Mouse (Mus musculus): ENCODE results near the gene Ccdc183. TPM values are rescaled to one million over a fixed set of nuclear protein-coding genes. Genes with fewer than 3 reads are reported as not detected.

Ccdc183 gene
- total and polyA plus RNA-seq, 3 experiments = not detected

DNA sequence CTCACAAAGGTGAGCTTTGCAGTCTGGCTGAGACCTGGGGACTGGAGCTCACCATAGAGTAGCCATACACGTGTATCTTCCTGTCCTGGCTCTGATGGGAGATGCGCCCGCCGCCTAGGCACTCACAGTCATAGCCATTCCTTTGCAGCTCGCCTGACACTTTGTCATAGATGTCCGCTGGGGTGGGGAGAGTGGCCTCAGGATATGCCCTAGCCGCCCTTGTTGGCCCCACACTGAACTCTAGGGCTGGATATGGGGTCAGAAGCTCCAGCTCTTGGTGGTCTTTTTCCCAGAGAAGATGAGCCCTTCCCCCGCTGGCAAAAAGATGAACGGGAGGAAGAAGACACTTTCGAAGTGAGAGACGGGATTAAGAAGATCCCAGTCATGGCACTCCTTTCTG, 43.3 kb downstream of the Ccdc183 start:
- Histone ChIP-seq H3K4me1 (ENCODE audit: control insufficient read depth, insufficient read depth, low read length) (peaks cover 1% of the 10 kb centered on the region), H3K4me3 (peak overlapping the region; percentile 88), H3K27me3 (ENCODE audit: control insufficient read depth, insufficient read depth, low read length) (peaks cover 19% of the 10 kb centered on the region), H3K9ac (ENCODE audit: low read depth, low read length) (peak overlapping the region; percentile 88), H3K27ac (peak overlapping the region; percentile 98), H3K36me3 (ENCODE audit: control insufficient read depth, insufficient read depth, low read length) (no peaks in the 10 kb centered on the region), H3K79me2 (replicated peaks; ENCODE audit: control insufficient read depth, insufficient read depth, low read length) (no peaks in the 10 kb centered on the region)
- 11% methylated on average over 11 of the region's 11 CpGs for WGBS
- TF ChIP-seq POLR2A (IDR thresholded peaks at IDR 0.05; ENCODE audit: insufficient read depth, low read depth, low read length) (no peak), EP300 (IDR thresholded peaks at IDR 0.05; ENCODE audit: insufficient read depth, low read depth, low read length) (no peak), CTCF (IDR thresholded peaks at IDR 0.05) (no peak)
- DNase-seq = peak in 1 of 2 experiments; percentile 31
- intact Hi-C loops (cut with DNase I) = no loop called here

DNA sequence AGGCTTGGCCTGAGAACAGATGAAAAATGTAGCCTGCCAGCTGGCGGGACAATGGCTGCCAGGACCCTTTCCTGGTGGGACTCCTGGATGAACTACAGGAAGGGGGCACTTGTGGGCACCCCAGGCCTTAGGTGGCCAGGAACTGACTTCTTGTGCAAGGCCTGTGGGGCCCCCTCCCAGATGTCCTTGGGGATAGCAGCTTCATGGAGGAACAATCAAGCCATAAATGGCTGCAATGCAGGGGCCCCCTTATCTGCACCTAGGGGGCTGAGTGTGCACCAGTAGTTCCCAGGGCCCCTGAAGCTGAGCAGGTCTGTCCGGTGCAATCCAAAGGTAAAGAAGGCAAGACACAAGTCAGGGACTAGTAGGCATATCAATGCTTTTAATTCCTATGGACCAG, 44.4 kb downstream of the Ccdc183 start:
- Histone ChIP-seq H3K4me3 (no peak overlapping the region), H3K79me2 (replicated peaks; ENCODE audit: control insufficient read depth, insufficient read depth, low read length) (no peaks in the 10 kb centered on the region), H3K27me3 (ENCODE audit: control insufficient read depth, insufficient read depth, low read length) (peaks cover 10% of the 10 kb centered on the region), H3K36me3 (ENCODE audit: control insufficient read depth, insufficient read depth, low read length) (no peaks in the 10 kb centered on the region), H3K9ac (ENCODE audit: low read depth, low read length) (no peak overlapping the region), H3K4me1 (ENCODE audit: control insufficient read depth, insufficient read depth, low read length) (peaks cover 1% of the 10 kb centered on the region), H3K27ac (no peak overlapping the region)
- intact Hi-C loops (cut with DNase I) = no loop called here
- WGBS = 84% methylated on average over 2 of the region's 2 CpGs
- DNase-seq = peak in 1 of 2 experiments; percentile 15
- TF ChIP-seq EP300 (IDR thresholded peaks at IDR 0.05; ENCODE audit: insufficient read depth, low read depth, low read length) (no peak), POLR2A (IDR thresholded peaks at IDR 0.05; ENCODE audit: insufficient read depth, low read depth, low read length) (no peak), CTCF (IDR thresholded peaks at IDR 0.05) (no peak)

DNA sequence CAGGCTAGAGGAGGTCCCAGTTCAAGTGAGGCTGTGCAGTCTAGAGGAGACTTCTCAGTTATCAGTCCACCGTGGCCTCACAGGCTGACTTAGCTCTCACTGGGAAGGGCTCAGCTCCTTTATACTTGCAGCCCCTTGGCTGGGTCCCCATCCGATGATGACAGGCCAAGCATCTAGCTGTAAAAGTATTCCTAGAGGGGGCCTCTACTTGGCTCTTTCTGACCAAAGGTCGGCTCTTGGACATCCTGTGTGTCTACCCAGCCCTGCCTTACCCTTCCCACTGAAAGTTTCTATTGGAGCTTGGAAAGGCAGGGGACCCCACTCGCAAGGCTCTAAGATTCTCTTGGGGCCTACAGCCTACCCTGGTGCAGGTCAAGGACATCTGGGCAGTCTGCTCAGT, 46.3 kb downstream of the Ccdc183 start:
- no peak overlapping the region for H3K9ac ChIP-seq (ENCODE audit: low read depth, low read length)
- H3K4me1 ChIP-seq (ENCODE audit: control insufficient read depth, insufficient read depth, low read length) = peaks cover 1% of the 10 kb centered on the region
- no peaks in the 10 kb centered on the region for H3K27me3 ChIP-seq (ENCODE audit: control insufficient read depth, insufficient read depth, low read length)
- peak in 1 of 2 experiments; percentile 14 for DNase-seq
- no peak overlapping the region for H3K27ac ChIP-seq
- H3K36me3 ChIP-seq (ENCODE audit: control insufficient read depth, insufficient read depth, low read length) = no peaks in the 10 kb centered on the region
- no peak for TF ChIP-seq POLR2A (IDR thresholded peaks at IDR 0.05; ENCODE audit: insufficient read depth, low read depth, low read length)
- no peak for TF ChIP-seq CTCF (IDR thresholded peaks at IDR 0.05)
- TF ChIP-seq EP300 (IDR thresholded peaks at IDR 0.05; ENCODE audit: insufficient read depth, low read depth, low read length) = no peak
- intact Hi-C loops (cut with DNase I) = no loop called here
- WGBS = 72% methylated on average over 4 of the region's 4 CpGs
- no peaks in the 10 kb centered on the region for H3K79me2 ChIP-seq (replicated peaks; ENCODE audit: control insufficient read depth, insufficient read depth, low read length)
- H3K4me3 ChIP-seq = no peak overlapping the region

DNA sequence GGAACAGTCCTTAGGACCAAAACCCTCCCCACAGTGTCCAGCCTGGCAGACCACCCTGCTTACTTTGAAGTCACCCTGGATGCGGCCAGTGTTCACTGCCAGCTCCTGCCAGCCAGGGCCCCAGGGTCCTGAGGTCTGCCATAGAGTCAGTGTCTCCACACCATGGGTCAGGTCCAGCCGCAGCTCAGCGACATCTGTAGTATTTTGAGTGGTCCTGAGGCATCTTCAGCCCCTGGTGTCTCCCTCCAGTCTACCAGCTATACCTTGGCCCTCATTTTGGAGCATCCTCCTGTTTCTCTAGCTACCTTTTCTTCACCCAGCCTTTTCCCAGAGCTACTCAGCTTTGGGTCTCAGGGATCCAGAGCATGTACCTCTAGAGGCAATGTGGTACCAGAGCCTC, 48.2 kb downstream of the Ccdc183 start:
- no peak overlapping the region for H3K4me3 ChIP-seq
- WGBS = 90% methylated on average over 3 of the region's 3 CpGs
- H3K36me3 ChIP-seq (ENCODE audit: control insufficient read depth, insufficient read depth, low read length) = no peaks in the 10 kb centered on the region
- no peak overlapping the region for H3K9ac ChIP-seq (ENCODE audit: low read depth, low read length)
- TF ChIP-seq CTCF (IDR thresholded peaks at IDR 0.05) (no peak), EP300 (IDR thresholded peaks at IDR 0.05; ENCODE audit: insufficient read depth, low read depth, low read length) (no peak), POLR2A (IDR thresholded peaks at IDR 0.05; ENCODE audit: insufficient read depth, low read depth, low read length) (no peak)
- no peaks in the 10 kb centered on the region for H3K27me3 ChIP-seq (ENCODE audit: control insufficient read depth, insufficient read depth, low read length)
- no peaks in the 10 kb centered on the region for H3K4me1 ChIP-seq (ENCODE audit: control insufficient read depth, insufficient read depth, low read length)
- no peak for DNase-seq
- no peaks in the 10 kb centered on the region for H3K79me2 ChIP-seq (replicated peaks; ENCODE audit: control insufficient read depth, insufficient read depth, low read length)
- intact Hi-C loops (cut with DNase I) = no loop called here
- H3K27ac ChIP-seq = no peak overlapping the region

DNA sequence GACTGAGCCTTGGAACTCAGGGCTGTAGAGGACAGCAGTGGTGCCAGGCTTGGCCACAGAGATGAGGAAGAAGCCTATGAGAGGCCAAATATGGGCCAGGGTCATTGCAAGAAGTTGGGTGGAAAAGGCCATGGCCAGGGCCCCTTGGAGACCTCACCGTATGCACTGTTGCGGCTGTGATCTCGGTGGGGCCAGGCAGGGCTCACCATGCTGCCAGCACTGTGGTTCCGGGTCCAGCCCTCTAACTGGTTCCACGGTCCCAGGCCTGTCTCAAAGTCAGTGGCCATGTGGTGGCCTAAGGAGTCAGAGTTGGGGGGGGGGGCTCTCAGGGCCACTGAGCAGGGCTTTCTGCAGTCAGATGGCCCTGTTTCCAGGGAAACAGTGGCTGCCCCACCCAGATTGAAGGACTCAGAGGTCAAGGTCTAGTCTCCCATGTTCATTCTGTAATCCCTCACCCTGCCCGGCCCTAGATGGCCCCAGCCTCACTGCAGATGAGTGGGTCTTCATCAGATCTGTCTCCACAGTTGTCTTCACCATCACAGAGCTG, 48.9 kb downstream of the Ccdc183 start:
- intact Hi-C loops (cut with DNase I) = no loop called here
- no peak overlapping the region for H3K27ac ChIP-seq
- H3K4me3 ChIP-seq = no peak overlapping the region
- TF ChIP-seq POLR2A (IDR thresholded peaks at IDR 0.05; ENCODE audit: insufficient read depth, low read depth, low read length) (no peak), CTCF (IDR thresholded peaks at IDR 0.05) (no peak), EP300 (IDR thresholded peaks at IDR 0.05; ENCODE audit: insufficient read depth, low read depth, low read length) (no peak)
- no peaks in the 10 kb centered on the region for H3K4me1 ChIP-seq (ENCODE audit: control insufficient read depth, insufficient read depth, low read length)
- H3K36me3 ChIP-seq (ENCODE audit: control insufficient read depth, insufficient read depth, low read length) = no peaks in the 10 kb centered on the region
- H3K27me3 ChIP-seq (ENCODE audit: control insufficient read depth, insufficient read depth, low read length) = no peaks in the 10 kb centered on the region
- no peak overlapping the region for H3K9ac ChIP-seq (ENCODE audit: low read depth, low read length)
- WGBS = 88% methylated on average over 6 of the region's 6 CpGs
- no peak for DNase-seq
- H3K79me2 ChIP-seq (replicated peaks; ENCODE audit: control insufficient read depth, insufficient read depth, low read length) = no peaks in the 10 kb centered on the region

DNA sequence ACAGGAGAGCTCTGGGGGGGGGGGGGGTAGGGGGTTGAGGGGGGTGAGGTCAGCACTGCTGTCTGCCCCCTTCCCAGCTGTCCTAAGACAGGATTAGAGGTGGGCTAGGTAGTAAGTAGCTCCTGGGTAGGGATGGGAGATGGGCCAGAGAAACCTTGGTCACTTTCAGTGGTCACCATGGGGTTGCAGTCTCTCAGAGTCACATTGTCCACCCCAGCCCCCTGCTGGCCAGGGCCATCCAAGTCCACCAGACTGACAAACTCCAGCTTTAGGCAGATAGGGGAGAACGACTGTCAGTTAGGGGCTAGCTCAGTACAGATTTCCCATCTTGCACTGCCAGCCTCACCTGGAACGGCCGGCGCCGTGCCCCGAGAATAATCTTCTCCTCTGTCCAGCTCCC, 50.9 kb downstream of the Ccdc183 start:
- H3K27me3 ChIP-seq (ENCODE audit: control insufficient read depth, insufficient read depth, low read length) = no peaks in the 10 kb centered on the region
- DNase-seq = peak in 1 of 2 experiments; percentile 18

More for the DNA sequence above, 50.9 kb downstream of the Ccdc183 start:
- TF ChIP-seq CTCF (IDR thresholded peaks at IDR 0.05) = peak; percentile 24
- no peak for TF ChIP-seq EP300 (IDR thresholded peaks at IDR 0.05; ENCODE audit: insufficient read depth, low read depth, low read length)
- no peak overlapping the region for H3K9ac ChIP-seq (ENCODE audit: low read depth, low read length)
- intact Hi-C loops (cut with DNase I) = no loop called here
- 78% methylated on average over 6 of the region's 6 CpGs for WGBS
- H3K27ac ChIP-seq = no peak overlapping the region
- no peak overlapping the region for H3K4me3 ChIP-seq
- H3K36me3 ChIP-seq (ENCODE audit: control insufficient read depth, insufficient read depth, low read length) = no peaks in the 10 kb centered on the region
- H3K79me2 ChIP-seq (replicated peaks; ENCODE audit: control insufficient read depth, insufficient read depth, low read length) = no peaks in the 10 kb centered on the region
- H3K4me1 ChIP-seq (ENCODE audit: control insufficient read depth, insufficient read depth, low read length) = no peaks in the 10 kb centered on the region

Measured in heart, adult 2 months (tissue).